In the genomic region with DNA sequence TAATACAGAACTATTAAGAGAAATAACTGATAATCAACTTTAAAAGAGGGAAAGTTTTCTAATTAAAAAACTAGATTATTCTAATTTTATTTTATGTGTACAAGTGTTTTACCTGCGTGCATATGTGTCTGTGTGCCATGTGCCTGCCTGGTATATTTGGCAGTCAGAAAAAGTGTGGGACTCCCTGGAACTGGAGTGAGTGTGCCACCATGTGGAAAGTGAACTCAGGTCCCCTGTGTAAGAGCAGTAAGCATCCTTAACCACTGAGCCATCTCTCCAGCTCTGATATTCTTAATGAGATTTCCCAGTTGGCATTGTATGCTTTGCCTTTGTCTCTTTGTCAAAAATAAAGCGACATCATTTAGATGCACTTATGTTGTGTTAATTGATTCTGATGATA, we compare ENCODE assay signal across 35 mouse cellular contexts. TPM values are rescaled to one million over a fixed set of nuclear protein-coding genes. Genes with fewer than 3 reads are reported as not detected.
"Had no signal": no experiment of that assay in that cellular context is flagged by ENCODE, and none has a peak within 500 bp of the region (broad histone marks: within the 10 kb centered on the region; RNA-seq: fewer than 3 reads in every experiment).

No protein-coding gene starts in this region.

- H3K27ac ChIP-seq: heart, adult 2 months; heart, embryonic 10.5 days; heart, embryonic 13.5 days; heart, embryonic 15.5 days; hindbrain, embryonic 10.5 days; hindbrain, embryonic 12.5 days; hindbrain, embryonic 13.5 days; hindbrain, embryonic 14.5 days; hindbrain, embryonic 15.5 days; hindbrain, postnatal 0 days; intestine, embryonic 15.5 days; kidney, embryonic 15.5 days; kidney, postnatal 0 days; layer of hippocampus, adult 2 months had no signal

- H3K4me1 ChIP-seq: heart, embryonic 10.5 days; heart, embryonic 12.5 days; heart, embryonic 13.5 days; heart, embryonic 15.5 days; hindbrain, embryonic 10.5 days; hindbrain, embryonic 12.5 days; hindbrain, embryonic 13.5 days; hindbrain, embryonic 15.5 days; intestine, embryonic 15.5 days; kidney, embryonic 15.5 days had no signal

- H3K9me3 ChIP-seq: heart, embryonic 10.5 days; heart, embryonic 12.5 days; heart, embryonic 13.5 days; heart, embryonic 15.5 days; hindbrain, embryonic 10.5 days; hindbrain, embryonic 12.5 days; hindbrain, embryonic 13.5 days; hindbrain, embryonic 15.5 days; intestine, embryonic 15.5 days; kidney, embryonic 15.5 days had no signal

- H3K36me3 ChIP-seq: heart, embryonic 10.5 days; heart, embryonic 12.5 days; heart, embryonic 13.5 days; heart, embryonic 15.5 days; hindbrain, embryonic 10.5 days; hindbrain, embryonic 12.5 days; hindbrain, embryonic 13.5 days; hindbrain, embryonic 15.5 days; intestine, embryonic 15.5 days; kidney, embryonic 15.5 days had no signal

- H3K9ac ChIP-seq: heart, embryonic 12.5 days; heart, embryonic 13.5 days; heart, embryonic 15.5 days; hindbrain, embryonic 12.5 days; hindbrain, embryonic 13.5 days; hindbrain, embryonic 14.5 days; hindbrain, embryonic 15.5 days; intestine, embryonic 15.5 days; kidney, embryonic 15.5 days had no signal

- H3K27me3 ChIP-seq: heart, embryonic 12.5 days; heart, embryonic 13.5 days; heart, embryonic 15.5 days; hindbrain, embryonic 12.5 days; hindbrain, embryonic 13.5 days; hindbrain, embryonic 15.5 days; intestine, embryonic 15.5 days; kidney, embryonic 15.5 days had no signal

- DNase-seq: heart, adult 18-20 months; heart, adult 2 months; heart, postnatal 10 days; heart, postnatal 14 days; heart, postnatal 36 days; heart, postnatal 4 days; kidney, adult 11 months; kidney, adult 18-20 months; kidney, adult 8-10 months; kidney, postnatal 10 days; kidney, postnatal 14 days; kidney, postnatal 25 days; kidney, postnatal 4 days; layer of hippocampus, adult 9-11 months; layer of hippocampus, postnatal 36 days had no signal

- ATAC-seq: hindbrain, embryonic 16.5 days; hindbrain, postnatal 0 days; inflammation-experienced regulatory T-cells, adult 6 months; intestine, embryonic 15.5 days; intestine, embryonic 16.5 days; intestine, postnatal 0 days had no signal

- H3K4me2 ChIP-seq: heart, embryonic 11.5 days; heart, embryonic 12.5 days; heart, embryonic 13.5 days; heart, embryonic 15.5 days; hindbrain, embryonic 12.5 days; hindbrain, embryonic 13.5 days; hindbrain, embryonic 14.5 days; hindbrain, embryonic 15.5 days; intestine, embryonic 15.5 days; kidney, embryonic 15.5 days had no signal

- H3K4me3 ChIP-seq: heart, adult 2 months; heart, embryonic 10.5 days; heart, embryonic 12.5 days; heart, embryonic 13.5 days; heart, embryonic 15.5 days; hindbrain, embryonic 10.5 days; hindbrain, embryonic 12.5 days; hindbrain, embryonic 13.5 days; hindbrain, embryonic 15.5 days; intestine, embryonic 15.5 days; kidney, embryonic 15.5 days; layer of hippocampus, adult 2 months had no signal

RNA-seq across cellular contexts. Expression of a gene that starts 20.3 kb away (rescaled TPM):
- total RNA-seq: heart, postnatal 10 days; hematopoietic stem cell, adult 5-6 weeks had no signal
